Mouse (Mus musculus): ENCODE results near the gene Slc22a23.
"Not testable (repeated sequence)": the region's sequence is repeated elsewhere in the genome, so short reads cannot be mapped to it uniquely, and the experiment has no call there.

Slc22a23 gene

DNA sequence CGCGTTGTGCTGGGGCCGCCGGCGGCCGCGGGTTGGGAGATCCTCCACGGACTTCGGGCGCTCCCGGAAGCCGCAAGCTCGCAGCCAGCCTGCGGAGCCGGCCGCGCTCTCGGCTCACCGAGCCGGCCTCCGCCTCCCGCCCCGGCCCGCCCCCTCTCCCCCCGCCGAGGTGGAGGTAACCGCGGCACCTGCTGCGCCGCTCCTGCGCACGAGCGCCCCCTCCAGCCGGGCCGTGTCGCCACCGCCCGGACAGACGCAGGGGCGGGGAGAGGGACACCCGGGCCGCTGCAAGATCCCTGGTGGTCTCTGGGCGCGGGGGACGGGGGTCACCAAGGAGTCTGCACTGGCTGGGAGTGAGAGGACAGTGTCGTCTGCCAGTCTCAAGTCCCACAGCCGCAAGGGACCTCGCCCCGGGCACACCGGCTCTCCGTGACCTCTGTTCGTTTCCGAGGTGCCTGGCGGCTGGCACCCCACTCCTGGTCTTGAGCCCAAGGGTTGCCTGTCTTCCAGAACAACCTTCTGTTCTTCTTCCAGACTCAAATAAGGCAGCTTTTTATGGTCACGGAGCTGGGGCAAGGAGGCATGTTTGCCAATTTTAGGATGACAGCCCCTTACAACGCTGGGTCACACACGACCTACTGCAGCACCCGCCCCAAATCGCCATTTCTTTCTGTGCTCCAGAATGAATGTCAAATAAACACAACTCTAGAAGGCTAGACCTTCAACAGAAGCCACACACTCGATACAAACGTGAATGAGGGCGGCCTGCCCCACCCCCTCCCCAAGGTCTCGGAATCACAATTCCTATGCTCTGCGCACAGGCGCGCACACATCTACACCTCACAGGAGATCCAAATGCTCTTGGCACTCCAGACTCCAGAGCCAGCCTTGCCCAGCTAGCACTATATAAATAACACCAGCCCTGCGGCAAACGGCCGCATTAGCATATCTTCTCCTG is at the start of gene Slc22a23:
Gene Slc22a23 (minus strand): TSS at position 55 of the 958 bp plus-strand sequence.
- DNase-seq (ENCODE audit: low spot score in 2 of 2): peak; percentile 64 to 67

DNA sequence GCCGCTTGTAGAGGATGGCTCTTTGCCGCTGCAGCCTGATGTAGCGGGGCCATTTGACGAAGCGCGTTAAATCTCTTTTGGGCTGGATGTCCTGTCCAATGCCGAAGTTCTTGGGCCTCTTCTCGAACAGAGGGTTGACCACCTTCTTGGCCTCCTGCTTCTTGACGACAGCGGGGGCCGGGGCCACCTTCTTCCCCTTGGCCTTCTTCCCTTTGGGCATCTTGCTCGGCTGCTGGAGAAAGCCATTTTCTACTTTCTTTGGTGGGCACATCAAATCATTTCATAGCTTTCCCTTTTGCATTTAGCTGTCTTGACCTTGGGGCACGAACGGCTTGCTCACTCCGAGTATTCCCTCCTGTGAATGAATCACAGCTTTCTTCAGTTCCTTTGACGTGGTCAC is 49.3 kb upstream of the Slc22a23 start:
- DNase-seq (ENCODE audit: low spot score in 2 of 2): not testable (repeated sequence)

DNA sequence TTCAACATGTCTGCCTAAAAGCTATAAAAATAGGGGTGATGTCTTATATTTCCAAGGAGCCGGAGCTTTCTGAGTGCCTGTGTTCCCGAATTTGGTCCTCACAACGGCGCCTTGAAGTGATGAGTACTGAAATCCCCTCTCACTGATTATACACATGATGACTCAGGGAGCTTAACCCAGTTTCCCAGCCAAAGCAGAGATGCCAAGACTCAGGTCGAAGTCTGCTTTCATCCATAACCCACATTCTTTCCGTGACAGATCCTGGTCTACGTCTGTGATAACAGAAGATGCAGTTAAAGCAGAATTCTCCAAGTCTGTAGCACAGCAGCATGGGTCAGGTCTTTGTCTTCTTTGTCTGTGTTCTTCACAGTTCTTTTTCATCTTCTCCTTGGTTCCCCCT is 47.4 kb upstream of the Slc22a23 start:
- no peak for DNase-seq (ENCODE audit: low spot score in 2 of 2)

DNA sequence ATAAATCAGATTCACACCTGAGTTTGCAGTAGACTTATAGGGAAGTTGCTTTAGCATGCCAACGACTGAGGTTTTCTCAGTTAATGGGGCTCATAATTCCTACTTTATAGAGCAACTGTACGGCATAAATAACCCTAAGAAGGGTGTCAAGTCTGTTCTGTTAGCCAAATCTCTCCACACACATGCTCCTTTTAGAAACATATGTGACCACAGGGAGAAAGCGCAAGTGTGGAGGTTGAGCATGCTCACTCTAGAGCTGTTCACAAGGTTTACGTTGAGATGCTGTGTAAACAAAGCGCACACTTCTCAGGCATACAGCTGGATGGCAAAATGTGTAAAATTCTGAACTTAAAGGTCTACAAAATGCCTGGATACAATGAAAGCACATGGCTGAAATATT is 43.2 kb upstream of the Slc22a23 start:
- no peak for DNase-seq (ENCODE audit: low spot score in 2 of 2)

DNA sequence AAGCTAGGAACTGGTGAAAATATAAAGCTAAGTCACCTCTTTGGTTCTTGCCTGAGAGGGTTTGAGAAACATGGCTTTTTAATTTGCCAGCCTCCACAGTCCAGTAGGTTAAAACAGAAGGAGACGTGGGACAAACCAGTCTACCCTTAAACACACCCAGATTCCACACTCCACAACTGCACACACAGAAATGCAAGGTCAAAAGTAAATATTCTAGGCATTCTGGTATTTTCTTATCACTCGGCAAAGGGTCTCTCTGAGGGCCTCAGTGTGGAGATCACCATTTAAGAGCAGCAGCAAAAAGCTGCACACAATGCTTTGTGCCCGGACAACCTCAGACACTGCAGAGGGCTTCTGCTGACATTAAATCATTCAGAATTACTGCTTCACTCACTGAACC is 38.4 kb upstream of the Slc22a23 start:
- DNase-seq (ENCODE audit: low spot score in 2 of 2): no peak

DNA sequence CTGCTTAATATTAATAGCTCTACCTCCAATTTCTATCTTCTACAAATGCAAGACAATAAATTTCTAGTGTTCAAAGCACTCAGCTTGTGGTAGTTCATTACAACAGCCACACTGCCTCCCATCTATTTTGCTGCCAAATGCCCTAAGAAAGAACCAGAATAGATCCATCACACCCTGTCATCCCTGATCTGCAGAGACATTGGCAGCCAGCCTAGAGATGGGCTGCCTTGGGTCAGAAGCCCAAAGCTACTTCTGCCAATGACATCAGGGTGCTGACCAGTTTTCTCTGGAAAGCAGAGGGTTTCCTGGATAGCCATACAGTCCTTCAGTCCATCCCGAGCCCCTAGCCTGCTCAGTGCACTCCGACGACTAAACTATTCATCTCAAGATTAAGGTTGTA is 33.9 kb upstream of the Slc22a23 start:
- no peak for DNase-seq (ENCODE audit: low spot score in 2 of 2)

DNA sequence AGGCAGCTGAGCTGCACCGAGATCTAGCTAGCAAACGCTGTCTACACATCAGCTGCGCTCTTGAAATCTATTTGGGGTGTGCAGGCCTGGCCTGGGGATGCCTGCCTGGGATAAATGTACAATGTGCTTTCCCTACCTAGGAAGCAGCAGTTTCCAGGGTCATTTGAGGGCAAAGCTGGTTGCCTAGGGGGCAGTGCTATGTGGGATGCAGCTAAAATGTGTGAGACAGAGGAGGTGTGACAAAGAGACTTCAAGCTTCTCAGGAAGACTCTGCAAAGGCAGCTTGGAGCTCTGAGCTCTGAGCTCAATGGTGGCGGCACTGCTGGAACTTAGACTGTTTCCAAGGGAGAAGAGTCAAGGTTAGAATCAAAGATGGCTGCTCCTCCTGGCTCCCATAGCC is 30.2 kb upstream of the Slc22a23 start:
- no peak for DNase-seq (ENCODE audit: low spot score in 2 of 2)

DNA sequence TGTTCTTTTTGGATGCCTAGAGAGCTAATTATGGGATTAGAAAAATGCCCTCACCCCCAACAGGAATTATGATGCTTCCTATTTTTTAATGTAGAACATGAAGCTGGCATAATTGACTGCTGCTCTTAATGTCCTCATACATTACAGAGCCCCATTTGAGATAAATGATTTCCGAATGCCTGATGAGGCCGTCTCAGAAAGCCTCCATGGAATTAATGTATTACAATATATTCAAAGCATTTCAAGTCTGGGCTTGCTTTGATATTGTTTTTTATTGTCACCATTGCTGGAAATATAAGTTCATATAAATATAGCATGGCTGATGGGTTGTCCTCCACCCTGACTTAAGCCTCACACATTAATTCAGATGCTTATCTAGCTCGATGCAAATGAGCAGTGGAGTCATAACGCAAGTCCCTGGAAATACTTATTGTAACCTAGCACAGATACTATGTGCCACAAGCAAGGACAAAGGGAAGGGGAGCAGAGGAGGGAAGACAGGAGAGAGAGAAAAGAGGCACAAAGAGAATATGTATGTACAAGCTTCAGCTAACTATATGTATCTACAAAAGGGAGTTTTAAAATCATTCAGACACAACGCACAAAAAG is 28.0 kb upstream of the Slc22a23 start:
- no peak for DNase-seq (ENCODE audit: low spot score in 2 of 2)

DNA sequence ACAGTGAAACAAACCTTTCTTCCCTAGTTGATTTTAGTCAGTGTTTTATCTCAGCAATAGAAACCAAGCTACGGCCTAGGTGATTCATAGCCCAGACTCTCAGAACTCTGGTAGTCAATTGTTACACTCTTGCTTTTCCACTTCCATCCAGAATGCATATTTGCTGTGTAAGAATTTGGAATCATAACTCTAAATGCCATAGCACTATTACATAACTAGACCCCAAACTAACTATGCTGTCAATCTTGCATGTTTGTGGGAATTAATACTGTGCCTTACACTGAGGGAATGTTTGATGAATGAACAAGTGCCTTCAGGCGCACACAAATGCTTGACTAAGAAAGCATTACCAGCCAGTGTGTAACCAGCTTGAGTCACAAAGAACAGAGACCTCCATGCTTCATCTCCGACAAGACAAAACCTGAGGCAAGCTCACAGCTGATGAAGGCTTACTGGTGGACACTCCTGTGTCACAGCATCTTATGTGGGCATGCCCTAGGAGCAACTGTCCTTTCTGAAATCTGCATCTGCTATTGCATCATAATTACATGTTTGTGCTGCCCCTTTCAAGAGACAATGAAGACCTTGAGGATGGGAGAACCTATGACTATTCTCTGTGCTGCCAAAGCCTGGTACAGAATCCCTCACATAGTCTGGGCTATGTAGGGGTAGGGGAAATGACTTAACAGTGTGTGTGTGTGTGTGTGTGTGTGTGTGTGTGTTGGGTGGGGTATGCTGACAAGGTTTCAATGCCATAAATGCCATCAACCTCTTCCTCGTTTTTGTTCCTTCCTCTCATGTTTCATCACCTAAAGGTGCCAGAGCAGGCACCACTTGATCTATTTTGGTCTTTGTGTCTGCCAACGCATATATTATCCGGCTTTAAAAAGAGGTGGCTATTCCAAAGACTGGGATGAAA is 27.2 kb upstream of the Slc22a23 start:
- no peak for DNase-seq (ENCODE audit: low spot score in 2 of 2)

DNA sequence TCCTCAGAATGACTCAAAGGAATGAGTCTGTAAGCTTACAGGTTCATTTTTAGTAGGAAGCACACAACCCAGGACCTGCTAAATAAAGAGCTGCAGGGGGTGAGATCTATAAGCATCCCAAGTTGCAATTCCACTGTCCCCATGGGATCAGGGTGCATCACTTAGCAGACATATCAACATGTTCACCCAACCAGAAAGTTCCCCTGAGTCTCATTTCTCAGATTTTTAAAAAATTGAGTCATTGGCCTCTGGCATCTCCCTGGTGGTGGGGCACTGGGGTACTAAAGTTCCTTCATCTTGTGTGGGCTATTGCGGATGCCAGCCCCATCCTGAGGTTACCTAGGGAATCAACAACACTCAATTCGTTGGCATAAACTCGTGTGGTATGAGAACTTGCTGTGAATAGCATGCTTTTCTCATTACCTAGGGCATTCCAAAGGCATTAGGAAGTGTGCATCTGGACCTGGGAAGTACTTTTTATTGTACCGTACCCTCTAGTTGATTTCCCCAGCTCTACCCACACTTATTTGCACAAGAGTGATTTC is 25.4 kb upstream of the Slc22a23 start:
- DNase-seq (ENCODE audit: low spot score in 2 of 2): no peak

DNA sequence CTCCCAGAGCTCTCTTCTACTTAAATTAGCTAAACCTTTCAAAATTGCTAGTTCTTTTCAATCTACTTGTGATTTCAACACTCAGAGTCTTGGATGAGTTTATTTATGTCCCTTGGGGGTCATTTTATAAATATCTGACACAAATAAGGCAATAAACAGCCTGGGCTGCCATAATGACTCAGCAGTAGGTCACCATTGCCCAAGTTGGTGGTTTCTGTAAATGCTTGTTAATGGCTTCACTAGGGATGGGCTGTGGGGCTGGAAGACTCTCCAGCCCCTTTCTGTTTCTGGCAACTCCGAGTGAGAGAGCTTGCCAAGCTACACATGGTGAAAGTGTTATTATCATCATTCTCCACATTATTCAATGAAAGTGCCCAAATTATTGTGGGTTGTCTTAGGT is 20.2 kb upstream of the Slc22a23 start:
- no peak for DNase-seq (ENCODE audit: low spot score in 2 of 2)

DNA sequence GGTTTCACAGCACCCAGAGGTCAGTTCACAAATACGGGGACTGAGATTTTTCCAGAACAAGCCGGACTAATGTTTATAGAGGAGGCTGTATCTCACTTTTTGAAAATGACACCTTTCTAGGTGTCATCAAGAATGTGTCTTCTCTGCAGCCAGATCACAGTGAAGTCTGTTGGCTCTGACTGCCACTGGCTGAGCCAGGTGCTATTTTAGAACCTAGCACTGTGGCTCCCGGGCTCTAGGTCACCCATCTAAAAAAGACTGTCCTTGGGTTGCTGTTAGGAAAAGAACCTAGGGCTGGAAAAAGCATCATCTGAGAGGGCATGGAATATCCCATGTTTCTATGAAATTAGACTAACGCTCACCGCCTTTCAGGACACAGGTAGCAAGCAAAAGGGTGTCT is 10.7 kb upstream of the Slc22a23 start:
- DNase-seq (ENCODE audit: low spot score in 2 of 2): no peak

DNA sequence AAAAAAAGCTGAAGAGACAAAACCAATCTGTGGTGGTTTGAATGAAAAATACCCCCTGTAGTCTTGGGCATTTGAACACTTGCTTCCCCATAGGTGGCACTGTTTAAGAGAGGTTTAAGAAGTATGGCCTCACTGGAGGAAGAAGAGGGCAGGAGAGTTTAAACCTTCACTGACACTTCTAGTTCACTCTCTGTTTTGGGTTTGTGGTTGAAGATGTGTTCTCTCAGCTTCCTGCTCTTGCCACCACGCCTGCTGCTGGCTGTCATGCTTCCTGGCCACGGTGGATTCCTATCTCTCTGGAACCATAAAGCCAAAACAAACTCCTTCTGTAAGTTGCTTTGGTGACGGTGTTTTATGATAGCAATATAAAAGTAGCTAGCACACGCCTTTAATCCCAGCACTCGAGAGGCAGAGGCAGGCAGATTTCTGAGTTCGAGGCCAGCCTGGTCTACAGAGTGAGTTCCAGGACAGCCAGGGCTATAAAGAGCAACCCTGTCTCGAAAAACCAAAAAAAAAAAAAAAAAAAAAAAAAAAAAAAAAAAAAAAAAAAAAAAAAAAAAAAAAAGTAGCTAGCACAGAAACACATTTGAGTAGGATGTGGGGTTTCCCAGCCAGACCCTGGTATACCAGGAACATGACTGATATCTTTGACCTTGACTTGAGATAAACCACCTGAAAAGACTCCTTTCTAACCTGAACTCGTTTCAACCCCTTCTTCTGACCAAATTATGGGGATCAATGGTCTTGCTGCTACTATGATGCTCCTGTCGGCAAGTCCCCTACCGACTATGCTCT is 10.0 kb upstream of the Slc22a23 start:
- DNase-seq (ENCODE audit: low spot score in 2 of 2): no peak

DNA sequence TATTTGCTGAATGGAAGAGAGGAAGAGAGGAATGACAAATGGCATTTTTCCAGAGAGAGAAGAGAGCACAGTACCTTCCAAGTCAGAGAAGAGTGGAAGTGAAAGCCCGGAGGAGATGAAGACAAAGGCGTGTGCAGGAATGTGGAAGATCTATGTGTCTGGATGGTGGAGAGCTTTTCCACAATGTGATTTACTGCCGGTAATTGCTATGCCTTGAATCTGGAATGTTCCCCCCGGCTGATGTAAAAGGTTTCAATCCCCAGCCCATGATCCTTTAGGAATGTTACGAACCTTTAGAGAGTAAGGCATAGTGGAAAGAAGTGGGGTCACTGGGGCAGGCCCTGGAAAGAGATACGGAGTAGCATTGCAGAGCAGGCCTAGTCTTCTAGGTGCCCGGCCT is 8.3 kb upstream of the Slc22a23 start:
- no peak for DNase-seq (ENCODE audit: low spot score in 2 of 2)

DNA sequence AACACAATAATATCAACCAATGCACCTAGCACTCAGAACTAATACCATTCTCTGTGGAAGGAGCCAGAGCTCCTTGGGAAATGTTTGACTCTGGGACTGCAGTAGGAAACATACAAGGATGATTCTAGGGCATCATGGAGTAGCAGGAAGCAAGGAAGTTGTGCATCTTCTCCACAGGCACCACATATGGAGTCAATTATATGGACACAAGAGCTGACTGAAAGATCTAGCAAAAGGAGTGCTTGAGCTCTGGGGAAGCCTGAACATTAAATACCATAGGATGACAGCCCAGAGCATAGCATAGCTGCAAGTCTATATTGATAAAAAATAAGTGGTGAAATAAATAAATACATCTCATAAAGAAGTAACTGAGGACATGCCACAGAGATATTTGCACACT is 6.5 kb upstream of the Slc22a23 start:
- no peak for DNase-seq (ENCODE audit: low spot score in 2 of 2)

DNA sequence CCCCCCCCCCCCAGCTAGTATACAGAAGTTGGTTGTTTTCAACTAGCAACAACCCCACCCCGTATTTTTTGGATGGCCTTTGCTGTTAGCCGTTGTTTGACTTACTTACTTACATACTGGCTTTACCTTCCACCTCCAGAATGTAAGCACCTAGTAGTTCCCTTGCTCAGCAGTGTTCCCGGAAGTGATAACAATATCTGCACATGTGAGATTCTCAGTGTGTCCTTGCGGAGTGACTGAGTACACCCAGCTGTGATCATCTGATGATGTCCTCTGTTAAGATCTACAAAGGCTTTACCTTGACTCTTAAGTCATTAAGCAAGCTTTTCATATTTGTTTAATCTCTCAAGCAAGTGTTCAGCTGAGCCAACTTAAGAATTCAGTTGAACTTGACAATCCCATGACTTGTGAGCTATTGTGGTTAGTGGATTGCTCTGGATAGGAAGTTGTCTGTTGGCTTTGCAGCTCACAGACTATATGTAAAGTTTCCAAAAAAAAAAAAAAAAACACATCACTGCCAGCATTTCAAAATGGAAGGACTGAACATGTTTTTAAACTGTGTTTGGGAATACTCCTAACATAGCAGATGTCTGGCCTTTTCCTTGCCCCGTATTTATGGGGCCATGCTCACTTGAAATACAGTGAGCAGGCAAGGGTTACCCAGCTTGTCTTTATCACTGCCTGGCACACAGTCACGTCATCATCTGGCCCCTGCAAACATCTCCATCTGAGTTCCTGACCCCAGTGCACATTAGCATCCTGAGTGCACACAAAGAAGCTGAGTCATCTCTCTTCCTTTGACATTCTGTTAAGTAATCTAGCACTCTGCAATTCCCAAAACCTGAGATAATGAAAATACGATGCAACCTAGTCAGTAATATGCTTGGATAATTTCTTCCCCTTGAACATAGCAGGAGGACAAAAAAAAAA is 3.2 kb upstream of the Slc22a23 start:
- peak; percentile 18 to 52 for DNase-seq (ENCODE audit: low spot score in 2 of 2)

DNA sequence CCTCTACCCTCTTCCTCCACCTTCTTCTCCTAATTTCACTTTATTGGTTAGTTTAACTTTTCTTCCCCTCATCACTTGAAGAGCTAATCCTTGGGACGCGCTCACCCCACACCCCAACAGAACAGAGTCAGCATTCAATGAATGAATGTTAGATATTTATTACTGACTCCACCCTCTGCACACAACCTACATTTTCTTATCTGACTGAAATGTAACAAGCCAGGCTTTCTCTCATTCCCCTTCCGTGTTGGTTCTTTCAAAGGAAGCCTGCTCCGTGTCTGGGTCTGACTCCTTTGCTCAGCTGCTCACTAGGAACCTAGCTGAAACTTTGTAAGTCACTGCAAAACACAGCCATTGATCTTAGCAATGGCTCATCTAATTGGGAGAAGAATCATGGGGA is 1.8 kb upstream of the Slc22a23 start:
- no peak for DNase-seq (ENCODE audit: low spot score in 2 of 2)

DNA sequence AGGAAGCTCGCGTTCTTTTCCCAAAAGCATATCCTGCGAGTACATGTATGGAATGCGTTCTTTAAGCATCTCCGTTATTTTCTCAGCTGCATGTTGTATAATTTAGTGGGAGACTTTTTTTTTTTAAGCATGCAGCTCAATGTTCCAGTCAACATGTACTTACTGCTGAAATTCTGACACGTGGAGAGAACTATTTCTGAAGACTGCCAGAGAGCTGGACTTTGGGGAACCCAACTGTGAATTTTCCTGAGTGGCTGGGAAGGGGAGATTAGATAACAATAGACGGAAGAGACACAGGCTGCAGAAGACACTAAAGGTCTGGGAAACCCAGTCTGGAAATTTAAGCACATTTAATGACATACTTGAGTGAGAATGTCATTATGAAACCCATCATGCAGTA is 1.3 kb upstream of the Slc22a23 start:
- DNase-seq (ENCODE audit: low spot score in 2 of 2): no peak

DNA sequence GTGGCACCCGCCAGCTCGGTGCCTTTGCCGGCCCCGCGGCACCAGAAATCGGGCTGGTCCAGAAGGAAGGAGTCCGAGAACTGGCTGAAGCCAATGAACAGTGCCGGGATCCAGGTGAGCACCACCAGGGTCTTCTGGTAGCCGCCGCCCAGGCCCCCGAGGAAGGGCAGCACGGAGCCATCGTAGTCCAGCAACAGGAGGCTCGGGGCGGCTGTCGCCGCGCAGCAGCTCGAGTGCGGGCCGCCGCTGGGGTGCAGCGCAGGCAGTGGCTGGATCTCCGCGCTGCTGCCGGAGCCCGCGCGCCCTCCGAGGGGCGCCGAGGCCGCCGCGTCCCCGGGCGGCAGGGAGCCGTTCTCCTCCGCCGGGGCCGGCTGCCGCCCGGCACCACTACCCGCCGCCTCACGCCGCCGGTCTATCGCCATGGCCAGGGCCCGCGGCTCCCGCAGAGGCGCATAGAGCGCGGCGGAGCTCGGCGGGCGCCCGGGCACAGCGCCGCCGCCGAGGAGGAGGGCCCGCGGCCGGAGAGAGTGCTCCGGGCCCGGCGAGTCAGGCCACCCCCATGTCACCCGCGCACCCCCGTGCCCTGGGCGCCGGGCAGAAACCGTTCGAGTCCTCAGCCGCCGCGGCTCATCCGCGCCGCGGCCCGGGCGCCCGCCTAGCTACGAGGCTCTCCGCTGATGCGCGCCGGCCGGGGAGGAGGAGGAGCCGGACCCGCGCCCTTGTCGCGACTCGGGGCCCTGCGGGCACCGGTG is 430 bp downstream of the Slc22a23 start:
- DNase-seq (ENCODE audit: low spot score in 2 of 2): peak in 1 of 2 experiments; percentile 5

Measured in spleen, postnatal 36 days (tissue).